Mouse (Mus musculus) thymus, postnatal 36 days (tissue): ENCODE data around the gene Map2k6.

Experiments used
- DNase-seq, 2 experiments: peaks; one replicate each; pipeline ENCODE4 v3.0.0; 2022; ENCODE audit warnings: mixed read lengths in 2 of 2

Gene Map2k6

GRCm38 (mm10) chr11:110572548-110572947 lies 173.6 kb downstream of the Map2k6 start:
- peak in 1 of 2 experiments; percentile 2 for DNase-seq
